Mouse (Mus musculus): ENCODE results near the gene Grm4.

Grm4 gene

GRCm38 (mm10) chr17:27513279-27513915, 7.8 kb downstream of the Grm4 start:
- CTCF ChIA-PET: no interaction called here

GRCm38 (mm10) chr17:27512619-27513161, 8.5 kb downstream of the Grm4 start:
- CTCF ChIA-PET: no interaction called here

GRCm38 (mm10) chr17:27511865-27512618, 9.2 kb downstream of the Grm4 start:
- CTCF ChIA-PET: no interaction called here

- CTCF ChIA-PET: no interaction called here
These were observed 10.0 kb downstream of the Grm4 start for GRCm38 (mm10) chr17:27511125-27511735.

- CTCF ChIA-PET: no interaction called here
These were observed 10.7 kb downstream of the Grm4 start for GRCm38 (mm10) chr17:27510258-27511124.

GRCm38 (mm10) chr17:27509056-27509455, 12.1 kb downstream of the Grm4 start:
- CTCF ChIA-PET: no interaction called here

GRCm38 (mm10) chr17:27508513-27508912, 12.7 kb downstream of the Grm4 start:
- CTCF ChIA-PET: no interaction called here

- CTCF ChIA-PET: no interaction called here
These were observed 13.2 kb downstream of the Grm4 start for GRCm38 (mm10) chr17:27508002-27508401.

GRCm38 (mm10) chr17:27507591-27507945, 13.6 kb downstream of the Grm4 start:
- CTCF ChIA-PET: no interaction called here

GRCm38 (mm10) chr17:27506871-27507590, 14.2 kb downstream of the Grm4 start:
- CTCF ChIA-PET: no interaction called here

GRCm38 (mm10) chr17:27506362-27506761, 14.8 kb downstream of the Grm4 start:
- CTCF ChIA-PET: no interaction called here

GRCm38 (mm10) chr17:27505221-27505881, 15.9 kb downstream of the Grm4 start:
- CTCF ChIA-PET: no interaction called here

GRCm38 (mm10) chr17:27503869-27504268, 17.3 kb downstream of the Grm4 start:
- CTCF ChIA-PET: interaction anchor here (0.6 to 0.7 kb wide), 2 partner anchors 81 to 162 kb away, joined by 3 to 5 read pairs; no protein-coding TSS in a partner anchor

GRCm38 (mm10) chr17:27502736-27503445, 18.3 kb downstream of the Grm4 start:
- CTCF ChIA-PET: no interaction called here

- CTCF ChIA-PET: no interaction called here
These were observed 18.9 kb downstream of the Grm4 start for GRCm38 (mm10) chr17:27502288-27502687.

- CTCF ChIA-PET: interaction anchor here (0.7 kb wide), 1 partner anchor 367 kb away, joined by 4 read pairs; no protein-coding TSS in a partner anchor
These were observed 19.6 kb downstream of the Grm4 start for GRCm38 (mm10) chr17:27501331-27502251.

- CTCF ChIA-PET: no interaction called here
These were observed 20.4 kb downstream of the Grm4 start for GRCm38 (mm10) chr17:27500811-27501210.

- CTCF ChIA-PET: no interaction called here
These were observed 22.1 kb downstream of the Grm4 start for GRCm38 (mm10) chr17:27499080-27499479.

GRCm38 (mm10) chr17:27497798-27498197, 23.4 kb downstream of the Grm4 start:
- CTCF ChIA-PET: no interaction called here

All from spleen, embryonic (tissue).